19 mouse cellular contexts compared by ENCODE assay signal in the genomic region with DNA sequence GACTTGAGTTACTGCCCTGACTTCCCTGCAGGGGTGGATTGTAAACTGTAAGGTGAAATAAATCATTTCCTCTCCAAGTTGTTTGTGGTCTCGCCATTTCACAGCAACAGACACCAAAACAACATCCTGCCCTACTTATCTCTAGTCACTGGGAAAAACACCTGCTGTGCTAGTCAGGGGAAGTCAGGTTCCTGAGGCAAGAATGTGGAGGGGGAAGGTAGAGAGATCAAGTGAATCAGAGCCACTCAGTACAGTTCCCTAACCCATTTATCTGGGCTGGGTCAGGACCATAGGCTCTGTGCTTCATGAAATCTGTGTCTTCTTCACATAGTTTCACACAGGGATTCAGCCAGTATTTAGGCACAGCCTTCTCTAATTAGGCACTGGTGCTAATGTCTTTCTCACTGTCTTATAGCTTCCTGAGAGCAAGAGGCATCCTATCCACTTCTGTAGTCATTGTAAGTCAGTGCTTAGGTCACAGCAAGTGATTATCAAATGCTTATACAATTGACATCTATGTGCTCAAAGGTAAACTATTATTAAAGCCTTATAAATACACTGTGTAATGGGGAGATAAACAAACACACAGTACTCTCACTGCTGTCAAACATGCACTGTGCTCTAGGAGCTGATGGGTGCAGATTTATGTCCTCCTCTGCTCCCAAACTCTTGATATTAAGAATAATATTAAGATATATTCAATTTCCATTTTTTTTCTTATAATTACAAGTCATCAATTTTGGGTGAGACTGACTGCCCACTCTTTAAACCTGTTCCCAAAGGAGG.
DNase-seq lines count a peak whose midpoint lies in the region; ATAC-seq and TF ChIP-seq lines count a peak whose summit lies in the region.
"Had no signal": no experiment of that assay in that cellular context is flagged by ENCODE, and none has a peak within 500 bp of the region (broad histone marks: within the 10 kb centered on the region; RNA-seq: fewer than 3 reads in every experiment).

No protein-coding gene starts in this region.

- TF ChIP-seq CTCF in lung, postnatal 0 days (IDR thresholded peaks at IDR 0.05), result no peak

- TF ChIP-seq EP300 in lung, postnatal 0 days (IDR thresholded peaks at IDR 0.05), result no peak

- H3K9me3 ChIP-seq in midbrain, embryonic 11.5 days (ENCODE audit: control insufficient read depth, low read length), result no peaks in the 10 kb centered on the region; the same call in 1 of the 2 replicates
- H3K9me3 ChIP-seq in midbrain, embryonic 10.5 days (replicated peaks), result no peaks in the 10 kb centered on the region
- H3K9me3 ChIP-seq in hindbrain, embryonic 14.5 days (ENCODE audit: control insufficient read depth, low read length), result no peaks in the 10 kb centered on the region
- no peaks in the 10 kb centered on the region for H3K9me3 ChIP-seq in lung, postnatal 0 days (ENCODE audit: low read length)
- H3K9me3 ChIP-seq: embryonic facial prominence, embryonic 10.5 days; limb, embryonic 15.5 days; midbrain, embryonic 12.5 days had no signal

- no peaks in the 10 kb centered on the region for H3K27me3 ChIP-seq in midbrain, embryonic 11.5 days (ENCODE audit: control insufficient read depth, insufficient read depth, low read length)
- no peaks in the 10 kb centered on the region for H3K27me3 ChIP-seq in midbrain, embryonic 10.5 days (ENCODE audit: low read depth, poor library complexity, severe bottlenecking)
- no peaks in the 10 kb centered on the region for H3K27me3 ChIP-seq in hindbrain, embryonic 14.5 days (ENCODE audit: control insufficient read depth, insufficient read depth, low read length)
- H3K27me3 ChIP-seq in lung, postnatal 0 days (replicated peaks; ENCODE audit: insufficient read depth, low read length), result no peaks in the 10 kb centered on the region
- H3K27me3 ChIP-seq: limb, embryonic 15.5 days; midbrain, embryonic 12.5 days had no signal

- H3K9ac ChIP-seq in midbrain, embryonic 11.5 days (ENCODE audit: low read length), result no peak overlapping the region
- no peak overlapping the region for H3K9ac ChIP-seq in hindbrain, embryonic 14.5 days
- no peak overlapping the region for H3K9ac ChIP-seq in lung, postnatal 0 days (replicated peaks; ENCODE audit: low read depth)
- H3K9ac ChIP-seq: limb, embryonic 15.5 days; midbrain, embryonic 12.5 days had no signal

- WGBS in midbrain, embryonic 11.5 days, result 59% methylated on average over 1 of the region's 1 CpGs
- 57% methylated on average over 1 of the region's 1 CpGs for WGBS in midbrain, embryonic 10.5 days
- 75% methylated on average over 1 of the region's 1 CpGs for WGBS in hindbrain, embryonic 14.5 days
- 29% methylated on average over 1 of the region's 1 CpGs for WGBS in lung, postnatal 0 days

- no peaks in the 10 kb centered on the region for H3K36me3 ChIP-seq in midbrain, embryonic 11.5 days (ENCODE audit: control insufficient read depth, insufficient read depth, low read length)
- H3K36me3 ChIP-seq in midbrain, embryonic 10.5 days, result no peaks in the 10 kb centered on the region
- H3K36me3 ChIP-seq in hindbrain, embryonic 14.5 days (replicated peaks; ENCODE audit: control insufficient read depth, insufficient read depth), result no peaks in the 10 kb centered on the region
- no peaks in the 10 kb centered on the region for H3K36me3 ChIP-seq in lung, postnatal 0 days (ENCODE audit: insufficient read depth, low read length)
- H3K36me3 ChIP-seq: embryonic facial prominence, embryonic 10.5 days; limb, embryonic 15.5 days; midbrain, embryonic 12.5 days had no signal

- peak; percentile 41 for DNase-seq in midbrain, embryonic 11.5 days (ENCODE audit: low spot score, missing footprints)
- no peak for DNase-seq in midbrain, embryonic 10.5 days (ENCODE audit: low spot score)
- peak; percentile 70 for DNase-seq in R1 (ENCODE audit: low read depth, low spot score)
- DNase-seq in hindbrain, embryonic 14.5 days (ENCODE audit: low spot score), result no peak
- peak; percentile 33 to 36 for DNase-seq in thymus, postnatal 10 days (ENCODE audit: low spot score in 2 of 2)
- DNase-seq in lung, postnatal 0 days (ENCODE audit: low spot score), result no peak
- DNase-seq: adrenal gland, postnatal 25 days; cerebellum, adult 18-20 months; cerebellum, postnatal 36 days; gastrocnemius, postnatal 10 days; heart, adult 18-20 months; kidney, adult 8-10 months; kidney, postnatal 36 days; layer of hippocampus, adult 9-11 months had no signal

- no peak overlapping the region for H3K27ac ChIP-seq in midbrain, embryonic 11.5 days (ENCODE audit: low read depth, low read length)
- H3K27ac ChIP-seq in midbrain, embryonic 10.5 days (replicated peaks), result no peak overlapping the region
- no peak overlapping the region for H3K27ac ChIP-seq in hindbrain, embryonic 14.5 days
- H3K27ac ChIP-seq in lung, postnatal 0 days (ENCODE audit: low read length), result no peak overlapping the region
- H3K27ac ChIP-seq: embryonic facial prominence, embryonic 10.5 days; limb, embryonic 15.5 days; midbrain, embryonic 12.5 days had no signal

- no peak for ATAC-seq in midbrain, embryonic 11.5 days (ENCODE audit: low FRiP score)
- ATAC-seq in hindbrain, embryonic 14.5 days (ENCODE audit: low FRiP score), result peak; percentile 43; the same call in 1 of the 2 replicates
- no peak for ATAC-seq in lung, postnatal 0 days
- no peak for ATAC-seq in inflammation-experienced regulatory T-cells, adult 6 months

- H3K4me1 ChIP-seq in midbrain, embryonic 11.5 days (ENCODE audit: control insufficient read depth, insufficient read depth, low read length), result no peaks in the 10 kb centered on the region
- H3K4me1 ChIP-seq in midbrain, embryonic 10.5 days, result no peaks in the 10 kb centered on the region
- no peaks in the 10 kb centered on the region for H3K4me1 ChIP-seq in hindbrain, embryonic 14.5 days (replicated peaks; ENCODE audit: control insufficient read depth, insufficient read depth, low read length)
- no peaks in the 10 kb centered on the region for H3K4me1 ChIP-seq in lung, postnatal 0 days (ENCODE audit: insufficient read depth, low read depth, low read length)
- H3K4me1 ChIP-seq: limb, embryonic 15.5 days; midbrain, embryonic 12.5 days had no signal

- H3K4me2 ChIP-seq in midbrain, embryonic 11.5 days, result no peak overlapping the region
- H3K4me2 ChIP-seq in hindbrain, embryonic 14.5 days (replicated peaks), result no peak overlapping the region
- no peak overlapping the region for H3K4me2 ChIP-seq in lung, postnatal 0 days (replicated peaks; ENCODE audit: low read depth, low read length)
- H3K4me2 ChIP-seq: limb, embryonic 15.5 days; midbrain, embryonic 12.5 days had no signal

- no peak overlapping the region for H3K4me3 ChIP-seq in midbrain, embryonic 11.5 days (ENCODE audit: low read depth, low read length)
- H3K4me3 ChIP-seq in midbrain, embryonic 10.5 days, result no peak overlapping the region
- H3K4me3 ChIP-seq in hindbrain, embryonic 14.5 days (replicated peaks; ENCODE audit: low read length), result no peak overlapping the region
- H3K4me3 ChIP-seq in lung, postnatal 0 days (ENCODE audit: low read depth, low read length), result no peak overlapping the region
- H3K4me3 ChIP-seq: embryonic facial prominence, embryonic 10.5 days; erythroblast, embryonic 14.5 days; limb, embryonic 15.5 days; midbrain, embryonic 12.5 days had no signal

Comparison
In these comparisons a context has a peak if more than half of its experiments do, and no peak if none do; other contexts are left out.
1. DNase-seq: peak in midbrain, embryonic 11.5 days (single experiment), R1 (single experiment) and thymus, postnatal 10 days (2 of 2); none in midbrain, embryonic 10.5 days (single experiment), hindbrain, embryonic 14.5 days (single experiment) and lung, postnatal 0 days (single experiment).